Mouse (Mus musculus): ENCODE results near the gene Ehd3. TPM values are rescaled to one million over a fixed set of nuclear protein-coding genes. Genes with fewer than 3 reads are reported as not detected.

Ehd3 gene
- polyA plus RNA-seq (2011; ENCODE audit: insufficient read depth, insufficient read length, low replicate concordance, missing spikeins), result 5.2 and 7.7 TPM in 2 replicates

DNA sequence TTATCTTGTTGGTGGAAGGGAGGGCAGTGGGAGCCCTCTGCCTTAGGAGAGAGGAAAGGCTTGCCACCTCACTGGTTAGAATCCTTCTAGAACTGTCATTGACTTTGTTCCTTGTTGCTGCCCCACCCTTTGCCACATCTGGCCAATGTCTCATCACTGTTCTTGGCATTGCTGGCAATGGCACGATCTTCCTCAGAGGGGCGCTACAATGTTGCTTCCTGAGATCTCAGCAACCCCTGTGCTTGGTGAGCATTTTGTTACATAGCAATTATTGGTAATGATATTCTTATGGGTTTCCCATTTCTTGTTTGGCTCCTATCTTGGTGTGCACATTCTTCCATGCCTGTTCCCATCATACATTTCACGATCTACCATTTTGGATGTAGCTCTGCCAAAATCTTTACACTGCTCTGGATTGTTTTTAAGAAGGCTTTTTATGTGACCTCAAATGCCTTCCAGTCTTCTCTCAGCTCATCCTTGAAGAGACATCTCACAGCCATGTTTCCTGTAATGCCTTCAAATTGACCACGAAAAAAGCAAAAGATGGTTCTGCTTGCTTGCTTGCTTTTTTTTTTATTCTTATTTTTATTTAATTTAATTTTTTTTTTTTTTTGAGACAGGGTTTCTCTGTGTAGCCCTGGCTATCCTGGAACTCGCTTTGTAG lies at the start of gene Ehd3:
Ehd3 (plus strand) TSS at position 614 of the 664 bp plus-strand sequence.
- 68% methylated on average over 5 of the region's 5 CpGs for WGBS
- Histone ChIP-seq H3K27ac (ENCODE audit: control insufficient read depth, insufficient read depth, low read depth, low read length, poor library complexity) (peak within 1 kb of the TSS; percentile 36; the same call in 1 of the 2 replicates), H3K4me1 (ENCODE audit: control insufficient read depth, insufficient read depth, low read length) (no peaks in the 10 kb centered on the region), H3K4me3 (replicated peaks; ENCODE audit: control insufficient read depth, low read depth, low read length) (peak within 1 kb of the TSS; percentile 51)
- TF ChIP-seq CTCF (IDR thresholded peaks at IDR 0.05; ENCODE audit: control insufficient read depth, insufficient read depth, low read length) (no peak), POLR2A (IDR thresholded peaks at IDR 0.05; ENCODE audit: borderline replicate concordance, control insufficient read depth, low read depth, low read length) (no peak)

DNA sequence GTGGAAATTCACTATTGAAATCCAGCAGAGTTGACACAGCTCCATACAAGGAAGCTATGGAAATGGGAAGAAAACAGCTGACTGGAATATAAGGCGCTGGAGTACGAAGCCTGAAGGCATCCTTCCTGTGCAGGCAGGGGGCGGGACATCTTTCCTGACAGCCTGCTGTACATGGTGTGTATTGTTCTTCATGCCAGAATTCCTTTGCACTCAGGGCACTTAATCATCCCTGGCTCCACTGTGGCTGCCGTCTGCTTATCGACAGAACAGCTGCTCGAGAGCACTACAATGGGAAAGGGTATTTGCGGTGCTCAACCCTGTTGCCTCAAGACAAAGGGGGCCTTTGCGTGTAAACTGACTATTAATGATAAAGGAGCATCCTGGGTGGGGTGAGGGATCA lies 33.0 kb upstream of the Ehd3 start:
- H3K27ac ChIP-seq (ENCODE audit: control insufficient read depth, insufficient read depth, low read depth, low read length, poor library complexity), result no peak overlapping the region
- TF ChIP-seq CTCF (IDR thresholded peaks at IDR 0.05; ENCODE audit: control insufficient read depth, insufficient read depth, low read length) (no peak), POLR2A (IDR thresholded peaks at IDR 0.05; ENCODE audit: borderline replicate concordance, control insufficient read depth, low read depth, low read length) (no peak)
- WGBS, result 66% methylated on average over 8 of the region's 8 CpGs
- H3K4me3 ChIP-seq (replicated peaks; ENCODE audit: control insufficient read depth, low read depth, low read length), result no peak overlapping the region
- no peaks in the 10 kb centered on the region for H3K4me1 ChIP-seq (ENCODE audit: control insufficient read depth, insufficient read depth, low read length)

DNA sequence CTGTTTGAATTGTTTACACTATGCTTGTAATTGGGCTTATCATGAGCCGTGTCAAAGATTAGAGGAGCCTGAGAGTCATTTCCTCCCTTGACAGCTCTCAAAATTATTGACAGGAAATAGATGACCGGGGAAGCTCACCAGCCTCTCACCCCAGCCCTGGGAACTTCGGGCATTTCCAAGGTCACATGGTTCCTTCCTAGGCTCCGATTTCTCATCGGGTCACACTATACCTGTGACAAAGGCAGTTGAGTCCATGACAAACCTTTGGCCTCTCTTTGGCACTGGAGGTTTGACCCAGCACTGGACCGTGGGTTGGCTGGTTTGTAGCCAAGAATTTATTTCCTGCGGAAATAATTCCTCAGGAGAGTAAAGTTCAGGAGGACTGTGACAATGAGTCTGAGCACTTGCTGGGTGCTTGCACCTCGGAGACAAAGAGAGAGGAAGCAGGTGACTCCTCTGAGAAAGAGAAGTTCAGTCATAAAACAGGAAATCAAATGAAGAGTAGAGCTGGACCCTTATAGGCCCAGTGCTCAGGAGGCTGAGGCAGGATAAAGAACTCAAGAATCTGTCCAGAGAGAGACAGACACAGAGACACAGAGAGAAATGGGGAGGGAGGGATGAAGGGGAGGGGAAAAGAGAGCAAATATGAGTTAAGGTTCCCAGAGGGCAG lies 17.2 kb upstream of the Ehd3 start:
- 30% methylated on average over 8 of the region's 8 CpGs for WGBS
- Histone ChIP-seq H3K27ac (ENCODE audit: control insufficient read depth, insufficient read depth, low read depth, low read length, poor library complexity) (no peak overlapping the region), H3K4me1 (ENCODE audit: control insufficient read depth, insufficient read depth, low read length) (no peaks in the 10 kb centered on the region), H3K4me3 (replicated peaks; ENCODE audit: control insufficient read depth, low read depth, low read length) (no peak overlapping the region)
- no peak for TF ChIP-seq POLR2A (IDR thresholded peaks at IDR 0.05; ENCODE audit: borderline replicate concordance, control insufficient read depth, low read depth, low read length)
- no peak for TF ChIP-seq CTCF (IDR thresholded peaks at IDR 0.05; ENCODE audit: control insufficient read depth, insufficient read depth, low read length)

DNA sequence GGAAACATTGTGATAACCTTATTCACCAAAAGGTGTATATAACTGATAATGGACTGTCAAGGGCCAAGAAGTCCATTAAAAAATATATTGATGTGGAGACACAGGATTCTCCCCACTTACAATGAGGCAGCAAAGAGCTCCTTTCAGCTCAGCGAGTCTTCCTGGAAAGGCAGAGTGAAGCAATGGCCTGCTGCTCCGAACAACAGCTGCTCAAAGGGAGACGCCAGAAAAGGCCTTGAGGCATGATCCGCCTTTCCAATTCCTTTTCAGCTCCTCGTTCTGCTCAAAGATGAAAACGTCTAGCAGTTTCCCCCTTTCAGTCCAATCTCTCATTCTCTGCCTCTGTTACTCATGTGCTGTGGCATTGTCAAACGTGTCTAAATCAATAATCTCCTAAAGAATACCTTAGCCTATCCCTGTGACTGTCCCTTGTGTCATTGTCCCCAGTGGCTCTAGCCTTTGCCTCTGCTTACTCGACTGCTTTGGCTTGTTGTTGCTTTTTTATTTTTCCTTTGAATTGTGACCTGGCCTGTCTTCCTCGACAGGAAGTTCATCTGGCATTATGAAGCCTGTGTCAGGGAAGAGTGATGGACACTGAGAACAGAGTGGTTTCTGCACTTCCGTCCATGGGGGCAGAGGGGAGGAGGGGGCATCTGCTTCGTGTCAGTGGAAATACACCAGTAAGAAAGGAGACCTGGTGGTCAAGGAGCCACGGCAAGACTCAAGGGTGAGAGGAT lies 13.5 kb upstream of the Ehd3 start:
- H3K27ac ChIP-seq (ENCODE audit: control insufficient read depth, insufficient read depth, low read depth, low read length, poor library complexity), result no peak overlapping the region
- no peaks in the 10 kb centered on the region for H3K4me1 ChIP-seq (ENCODE audit: control insufficient read depth, insufficient read depth, low read length)
- no peak overlapping the region for H3K4me3 ChIP-seq (replicated peaks; ENCODE audit: control insufficient read depth, low read depth, low read length)
- TF ChIP-seq CTCF (IDR thresholded peaks at IDR 0.05; ENCODE audit: control insufficient read depth, insufficient read depth, low read length) (no peak), POLR2A (IDR thresholded peaks at IDR 0.05; ENCODE audit: borderline replicate concordance, control insufficient read depth, low read depth, low read length) (no peak)
- WGBS, result 50% methylated on average over 12 of the region's 12 CpGs

DNA sequence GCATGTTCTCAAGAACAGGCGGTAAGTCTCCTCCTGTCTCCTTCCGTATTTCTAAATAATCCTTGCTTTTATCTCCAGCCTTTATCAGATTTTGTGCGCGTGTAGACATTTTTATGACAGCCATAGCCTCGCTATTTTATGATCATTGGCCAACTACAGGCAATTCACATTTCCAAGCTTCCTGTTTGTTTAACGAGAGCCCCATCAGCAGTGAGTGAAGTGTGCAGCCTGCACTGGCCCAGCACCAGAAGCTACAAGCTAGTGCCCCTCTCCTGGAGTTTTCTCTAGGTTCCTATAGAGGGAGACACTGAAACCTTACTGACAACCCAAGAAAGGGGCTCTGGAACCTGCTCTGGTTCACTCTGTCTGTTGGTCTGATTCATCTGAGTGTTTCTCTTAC lies 7.1 kb upstream of the Ehd3 start:
- H3K4me3 ChIP-seq (replicated peaks; ENCODE audit: control insufficient read depth, low read depth, low read length), result no peak overlapping the region
- no peak for TF ChIP-seq CTCF (IDR thresholded peaks at IDR 0.05; ENCODE audit: control insufficient read depth, insufficient read depth, low read length)
- TF ChIP-seq POLR2A (IDR thresholded peaks at IDR 0.05; ENCODE audit: borderline replicate concordance, control insufficient read depth, low read depth, low read length), result no peak

DNA sequence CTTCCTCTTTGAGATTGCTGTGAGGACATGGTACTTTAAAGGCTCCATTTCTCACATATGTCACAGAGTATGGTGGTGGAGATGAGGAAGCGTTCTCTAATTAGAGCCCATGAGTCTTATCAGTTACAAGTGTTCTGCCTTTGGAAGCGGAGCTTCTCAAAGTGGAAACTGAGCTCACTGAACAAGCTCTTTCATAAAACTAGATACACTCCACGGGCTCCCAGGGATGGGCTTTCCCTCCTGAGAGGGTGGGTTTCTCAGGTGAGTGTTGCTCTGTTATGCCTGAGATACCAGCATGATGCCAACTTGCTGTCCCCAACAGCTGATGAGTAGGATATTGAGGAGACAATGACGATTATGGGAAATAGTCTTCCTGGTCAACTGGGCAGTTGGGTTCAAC lies 6.2 kb upstream of the Ehd3 start:
- WGBS, result 71% methylated on average over 4 of the region's 4 CpGs
- TF ChIP-seq POLR2A (IDR thresholded peaks at IDR 0.05; ENCODE audit: borderline replicate concordance, control insufficient read depth, low read depth, low read length) (no peak), CTCF (IDR thresholded peaks at IDR 0.05; ENCODE audit: control insufficient read depth, insufficient read depth, low read length) (no peak)
- Histone ChIP-seq H3K27ac (ENCODE audit: control insufficient read depth, insufficient read depth, low read depth, low read length, poor library complexity) (no peak overlapping the region), H3K4me1 (ENCODE audit: control insufficient read depth, insufficient read depth, low read length) (no peaks in the 10 kb centered on the region), H3K4me3 (replicated peaks; ENCODE audit: control insufficient read depth, low read depth, low read length) (no peak overlapping the region)

More for the DNA sequence above, 7.1 kb upstream of the Ehd3 start:
- Histone ChIP-seq H3K4me1 (ENCODE audit: control insufficient read depth, insufficient read depth, low read length) (no peaks in the 10 kb centered on the region), H3K27ac (ENCODE audit: control insufficient read depth, insufficient read depth, low read depth, low read length, poor library complexity) (no peak overlapping the region)
- WGBS, result 24% methylated on average over 6 of the region's 6 CpGs

DNA sequence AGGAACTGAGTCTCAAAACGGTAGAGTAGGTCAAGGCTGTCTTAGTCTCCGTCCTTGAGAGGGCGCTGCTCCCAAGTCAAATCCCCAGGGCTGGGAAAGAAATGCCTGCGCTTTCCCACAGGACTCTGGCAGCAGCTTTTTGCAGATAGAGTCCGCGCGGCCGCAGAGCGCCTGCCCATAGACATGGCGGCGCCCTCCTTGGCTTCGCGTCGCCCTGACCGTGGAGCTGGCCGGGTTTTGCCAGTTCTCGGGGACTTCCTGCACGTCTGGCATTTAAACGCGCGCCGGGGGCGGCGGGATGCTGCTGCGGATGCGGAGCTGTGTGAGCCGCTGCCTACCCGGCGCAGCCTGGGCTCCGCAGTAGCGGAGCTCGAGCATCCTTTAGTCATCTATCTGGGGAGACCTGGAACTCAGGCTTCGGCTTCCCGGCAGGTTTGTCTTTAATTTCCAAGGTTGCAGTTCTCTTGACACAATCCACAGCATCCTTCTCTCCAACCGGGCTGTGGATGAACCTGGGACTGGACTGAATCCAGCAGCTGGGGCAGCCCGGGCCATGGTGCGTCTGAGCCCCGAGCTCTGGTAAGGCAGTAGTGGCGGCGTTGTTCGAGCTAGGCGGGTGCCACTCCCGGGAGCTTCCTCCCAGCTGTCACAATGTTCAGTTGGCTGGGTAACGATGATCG lies 798 bp downstream of the Ehd3 start:
- Histone ChIP-seq H3K27ac (ENCODE audit: control insufficient read depth, insufficient read depth, low read depth, low read length, poor library complexity) (peak overlapping the region; percentile 36; the same call in 1 of the 2 replicates), H3K4me1 (ENCODE audit: control insufficient read depth, insufficient read depth, low read length) (no peaks in the 10 kb centered on the region), H3K4me3 (replicated peaks; ENCODE audit: control insufficient read depth, low read depth, low read length) (peak overlapping the region; percentile 51)
- TF ChIP-seq CTCF (IDR thresholded peaks at IDR 0.05; ENCODE audit: control insufficient read depth, insufficient read depth, low read length), result no peak
- peak; percentile 47; the same call in 1 of the 2 replicates for TF ChIP-seq POLR2A (IDR thresholded peaks at IDR 0.05; ENCODE audit: borderline replicate concordance, control insufficient read depth, low read depth, low read length)
- 1% methylated on average over 45 of the region's 45 CpGs for WGBS

All from bone marrow, adult 2 months (tissue).